Mouse (Mus musculus): ENCODE results near the gene Rbfox3. TPM values are rescaled to one million over a fixed set of nuclear protein-coding genes. Genes with fewer than 3 reads are reported as not detected.
"Not testable (repeated sequence)": the region's sequence is repeated elsewhere in the genome, so short reads cannot be mapped to it uniquely, and the experiment has no call there.

The Rbfox3 gene
- total RNA-seq, 2 experiments from 2014 or later: 0.10 TPM; not detected in 1

DNA sequence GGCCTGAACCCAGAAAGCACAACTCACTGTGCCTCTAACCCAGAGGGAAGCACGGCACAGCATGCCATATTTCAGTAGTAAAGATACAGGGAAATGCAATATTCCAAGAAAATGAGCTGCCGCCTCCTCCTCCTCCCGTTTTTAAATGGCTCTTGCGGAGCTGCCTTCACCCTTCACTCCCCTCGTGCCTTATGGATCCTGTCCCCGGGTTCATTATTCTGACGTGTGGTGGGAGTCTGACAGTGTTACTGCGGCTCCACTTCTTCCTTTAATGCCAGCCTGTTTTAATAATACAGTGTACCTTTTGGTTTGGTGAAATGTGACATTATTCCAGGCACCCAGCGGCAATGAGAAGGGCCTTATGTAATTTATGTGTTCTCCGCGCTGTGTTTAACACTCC, 97.5 kb downstream of the Rbfox3 start:
- no peak for DNase-seq

DNA sequence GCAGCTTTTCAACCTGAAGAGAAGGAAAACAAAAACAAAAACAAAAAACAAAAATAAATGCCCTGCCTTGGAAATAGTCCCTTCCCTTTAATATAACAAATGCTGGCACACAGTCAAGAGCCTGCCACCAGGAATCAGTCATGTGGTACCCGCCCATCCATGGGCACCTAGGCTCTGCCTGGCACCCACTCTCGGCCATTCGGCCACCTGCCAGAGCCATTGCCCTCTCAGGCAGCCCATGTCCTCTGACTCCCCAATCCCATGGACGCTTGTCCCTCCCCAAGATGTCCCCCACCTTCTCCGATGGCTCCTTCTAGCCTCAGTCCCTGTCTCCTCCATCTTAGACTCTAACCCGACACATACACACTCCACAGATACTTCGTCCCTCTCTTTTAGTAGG, 100.0 kb downstream of the Rbfox3 start:
- no peak for DNase-seq

DNA sequence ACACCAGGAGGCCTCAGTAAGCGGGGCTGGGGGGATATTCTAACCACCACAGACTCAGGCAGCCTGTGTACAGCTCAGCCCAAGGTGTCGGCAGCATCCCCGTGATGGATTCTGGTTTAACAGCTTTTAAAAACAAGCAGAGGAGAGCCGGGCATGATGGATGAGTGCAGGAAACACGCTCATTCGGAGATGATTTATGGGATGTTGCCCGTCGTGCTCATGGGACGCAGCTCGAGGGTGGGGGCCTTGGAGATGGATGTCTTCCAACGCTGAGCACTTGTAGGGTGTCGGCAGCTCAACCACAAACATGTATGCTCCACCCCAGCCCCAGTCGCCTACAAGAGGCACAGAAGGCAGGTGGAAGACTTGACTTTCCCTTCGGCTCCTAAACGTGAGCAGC, 103.9 kb downstream of the Rbfox3 start:
- no peak for DNase-seq

DNA sequence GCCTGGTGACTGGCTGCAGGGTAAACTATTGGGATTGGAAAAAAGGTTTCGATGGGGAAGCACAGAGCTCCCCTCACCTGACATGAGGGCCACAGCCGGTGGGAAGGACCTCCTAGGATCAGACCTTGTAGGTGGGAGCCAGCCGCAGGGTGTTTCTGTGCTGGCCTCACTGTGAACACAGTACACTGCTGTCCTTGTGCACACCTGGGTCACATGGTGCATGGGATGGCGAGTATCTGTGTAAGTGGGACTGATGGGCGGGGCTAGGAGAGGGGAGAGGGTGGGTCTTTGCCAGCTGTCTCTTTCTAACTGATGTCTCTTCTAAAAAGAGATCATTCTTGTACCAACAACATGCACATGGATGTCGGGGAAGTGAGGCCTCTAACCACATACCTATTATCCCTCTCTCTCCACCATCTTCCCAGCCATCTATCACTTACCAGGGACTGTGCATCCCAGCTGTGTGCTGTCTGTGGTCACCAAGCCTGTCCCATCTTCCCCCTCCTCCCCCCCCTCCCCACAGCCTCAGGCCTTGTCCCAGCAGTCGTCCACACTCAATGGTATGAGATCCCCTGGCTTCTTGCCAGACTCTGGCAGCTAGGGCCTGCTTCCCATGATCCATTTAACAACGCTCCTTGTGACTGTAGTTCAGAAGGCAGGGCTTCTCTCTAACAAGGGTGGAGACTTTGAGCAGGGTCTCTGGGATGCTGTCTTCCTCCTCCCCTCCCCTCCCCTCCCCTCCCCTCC, 116.4 kb downstream of the Rbfox3 start:
- DNase-seq: peak in 1 of 2 experiments; percentile 12

DNA sequence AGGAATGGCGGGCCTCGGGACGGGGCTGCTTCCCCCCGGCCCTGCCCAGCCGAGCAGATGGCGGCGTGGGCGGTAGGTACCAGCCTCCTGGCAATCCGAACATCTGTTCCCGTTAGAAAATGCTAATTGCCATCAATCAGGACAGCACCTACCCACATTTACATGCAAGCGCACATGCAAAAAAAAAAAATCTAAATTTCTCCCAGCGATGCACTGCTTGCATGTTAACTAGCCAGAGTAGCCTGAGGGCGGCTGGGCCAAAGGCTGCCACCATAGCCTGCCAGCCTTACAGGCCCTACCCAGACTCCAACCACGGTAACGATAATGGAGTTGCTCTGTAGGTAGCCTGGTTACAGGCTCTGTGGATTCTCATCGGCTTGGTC, 117.8 kb downstream of the Rbfox3 start:
- DNase-seq: no peak

DNA sequence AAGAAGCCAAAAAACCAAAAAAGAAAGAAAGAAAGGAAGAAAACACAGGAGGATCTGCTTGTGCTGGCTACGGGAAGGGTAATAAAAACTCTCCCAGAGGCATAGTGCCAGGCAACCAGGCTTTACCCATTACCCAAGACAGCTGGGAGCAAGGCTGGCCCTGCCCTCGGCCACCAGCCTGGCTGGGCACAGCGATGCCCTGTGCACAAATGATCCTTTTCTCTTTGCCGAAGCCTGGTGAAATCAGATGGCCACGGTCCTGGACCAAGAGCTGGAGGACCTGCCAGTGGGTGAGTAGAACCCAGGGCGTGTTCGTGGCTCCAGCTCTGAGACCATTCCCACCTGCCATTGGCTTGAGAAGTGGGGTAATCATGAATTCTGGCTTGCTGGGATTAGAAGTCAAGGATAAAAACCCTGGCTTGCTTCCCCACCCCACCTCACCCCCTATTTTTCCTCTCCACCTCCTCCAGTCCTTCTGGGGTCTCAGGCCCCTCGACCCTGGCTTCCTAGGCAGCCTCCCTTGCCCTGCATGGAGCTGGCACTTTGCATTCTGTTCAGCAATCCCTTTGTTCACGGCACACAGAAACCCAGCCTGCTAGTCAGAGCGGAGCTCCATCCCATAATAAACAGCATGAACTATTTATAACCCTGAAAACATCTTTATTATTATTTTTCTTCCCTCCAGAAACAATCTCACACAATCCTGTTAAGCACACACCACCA, 118.3 kb downstream of the Rbfox3 start:
- DNase-seq: no peak

DNA sequence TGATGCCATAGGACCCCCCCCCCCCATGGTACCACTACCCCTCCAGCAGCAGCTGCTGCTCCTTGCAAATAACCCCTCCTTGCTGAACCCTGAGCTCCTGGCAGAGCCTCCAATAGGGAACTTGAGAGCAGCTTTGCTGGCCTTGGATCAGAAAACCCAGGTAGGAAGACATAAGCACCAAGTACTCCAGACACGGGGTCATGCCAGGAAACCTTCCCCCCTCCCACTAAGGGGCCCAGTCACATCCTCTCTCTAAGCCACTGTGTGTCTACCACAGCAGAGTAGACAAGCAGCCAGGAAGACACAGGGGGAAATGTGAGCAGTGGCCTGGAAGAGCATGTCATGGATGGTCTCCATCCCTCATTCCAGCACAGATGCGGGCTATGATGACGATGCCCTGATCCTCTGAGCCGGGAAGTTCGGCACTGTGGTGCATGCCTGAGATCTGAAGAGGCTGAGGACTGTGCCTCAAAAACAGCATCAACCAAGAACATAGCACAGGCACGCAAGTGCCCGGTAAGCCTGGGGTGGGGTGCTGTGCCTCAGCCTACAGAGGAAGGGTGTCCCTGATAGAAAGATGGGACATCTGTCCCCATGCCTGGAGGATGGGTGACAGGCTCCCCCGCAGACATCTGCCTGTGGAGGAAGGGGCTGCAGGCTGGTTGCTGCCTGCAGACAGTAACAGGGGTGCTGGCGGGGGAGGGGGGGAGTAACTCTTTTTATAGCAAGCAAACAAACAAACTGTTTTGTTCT, 119.1 kb downstream of the Rbfox3 start:
- DNase-seq: no peak

DNA sequence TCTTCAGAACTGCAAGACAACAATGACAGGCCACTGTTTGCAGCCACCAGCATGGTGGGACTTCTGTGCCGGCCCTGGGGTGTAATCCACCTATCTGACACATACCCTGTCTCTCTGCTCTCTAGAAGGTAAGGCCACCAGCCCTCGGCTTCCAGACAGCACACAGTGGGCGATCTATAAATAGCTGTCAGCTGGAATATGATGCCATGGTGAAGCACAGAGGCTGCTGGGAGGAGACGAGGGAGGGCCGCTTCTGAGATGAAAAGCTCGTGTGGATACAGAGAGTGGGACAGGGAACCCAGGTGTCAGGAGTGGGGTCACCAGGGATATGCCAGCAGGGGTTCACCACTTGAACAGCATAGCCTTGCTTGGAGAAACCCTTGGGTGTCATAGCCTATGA, 120.0 kb downstream of the Rbfox3 start:
- DNase-seq: peak; percentile 7 to 20

DNA sequence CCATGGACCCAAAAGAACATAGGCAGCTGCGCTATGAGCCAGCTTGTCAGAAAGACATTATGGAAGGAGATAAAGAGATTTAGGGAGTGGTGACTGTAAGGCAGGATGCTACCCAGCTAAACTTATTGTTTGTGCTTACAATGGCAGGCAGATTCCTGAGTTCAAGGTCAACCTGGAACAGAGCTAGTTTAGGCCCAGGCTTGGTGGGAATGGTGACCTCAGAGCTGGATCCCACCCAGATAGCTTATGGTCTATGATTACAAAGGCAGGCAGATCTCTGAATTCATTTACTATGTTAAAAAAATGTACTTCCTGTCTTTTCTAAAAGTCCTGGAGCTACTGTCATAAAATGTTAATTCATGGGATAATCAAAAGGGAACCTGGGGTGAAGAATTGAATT, 123.3 kb downstream of the Rbfox3 start:
- DNase-seq: no peak

DNA sequence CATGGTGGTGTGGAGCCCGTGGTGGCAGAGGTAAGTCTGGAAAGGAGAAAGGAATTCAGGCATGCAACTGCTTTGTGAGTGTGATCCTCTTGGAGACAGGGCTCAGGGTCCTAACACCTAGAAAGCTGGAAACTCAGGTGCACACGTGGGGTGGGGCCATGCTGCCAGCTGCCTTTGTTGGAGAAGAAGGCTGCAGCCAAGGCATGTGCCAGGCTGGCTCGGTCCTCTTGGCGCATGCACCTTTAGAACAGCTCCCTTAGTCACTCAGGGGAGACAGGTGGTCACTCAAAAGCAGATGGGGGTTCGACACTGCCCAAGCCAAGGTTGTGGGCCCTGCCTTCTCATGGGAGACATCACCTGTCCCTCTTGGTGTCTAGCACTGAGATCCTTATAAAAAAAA, 128.7 kb downstream of the Rbfox3 start:
- DNase-seq: no peak

DNA sequence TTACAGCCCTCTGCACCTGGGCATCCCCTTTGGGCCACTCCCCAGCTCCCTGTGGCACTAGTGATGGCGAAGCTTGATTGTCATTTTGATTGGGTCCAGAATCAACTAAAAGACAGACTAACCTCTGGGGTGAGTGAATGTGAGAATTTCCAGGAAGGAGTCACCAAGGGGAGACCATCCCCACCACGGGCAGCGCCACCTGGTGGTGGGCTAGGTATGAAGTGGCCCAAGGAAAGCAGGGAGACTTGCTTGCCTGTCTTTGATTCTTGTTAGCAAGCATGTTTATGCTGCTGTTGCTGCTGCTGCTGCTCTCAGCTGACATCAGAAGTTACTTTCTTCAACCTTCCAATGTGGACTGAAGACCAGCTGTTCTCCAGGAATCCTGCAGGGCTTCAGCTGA, 135.6 kb downstream of the Rbfox3 start:
- peak in 1 of 2 experiments; percentile 18 for DNase-seq

DNA sequence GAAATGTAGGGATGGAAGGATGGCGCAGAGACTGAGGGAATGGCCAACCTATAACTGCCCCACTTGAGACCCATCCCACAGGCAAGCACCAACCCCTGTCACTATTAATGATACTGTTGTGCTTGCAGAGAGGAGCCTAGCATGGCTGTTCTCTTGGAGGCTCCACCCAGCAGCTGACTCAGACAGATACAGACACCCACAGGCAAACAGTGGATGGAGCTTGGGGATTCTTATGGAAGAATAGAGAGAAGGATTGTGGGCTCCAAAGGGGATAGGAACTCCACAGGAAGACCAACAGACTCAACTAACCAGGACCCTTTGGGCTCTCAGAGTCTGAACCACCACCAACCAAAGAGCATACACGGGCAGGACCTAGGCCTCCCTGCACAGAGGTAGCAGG, 136.6 kb downstream of the Rbfox3 start:
- DNase-seq: not testable (repeated sequence)

DNA sequence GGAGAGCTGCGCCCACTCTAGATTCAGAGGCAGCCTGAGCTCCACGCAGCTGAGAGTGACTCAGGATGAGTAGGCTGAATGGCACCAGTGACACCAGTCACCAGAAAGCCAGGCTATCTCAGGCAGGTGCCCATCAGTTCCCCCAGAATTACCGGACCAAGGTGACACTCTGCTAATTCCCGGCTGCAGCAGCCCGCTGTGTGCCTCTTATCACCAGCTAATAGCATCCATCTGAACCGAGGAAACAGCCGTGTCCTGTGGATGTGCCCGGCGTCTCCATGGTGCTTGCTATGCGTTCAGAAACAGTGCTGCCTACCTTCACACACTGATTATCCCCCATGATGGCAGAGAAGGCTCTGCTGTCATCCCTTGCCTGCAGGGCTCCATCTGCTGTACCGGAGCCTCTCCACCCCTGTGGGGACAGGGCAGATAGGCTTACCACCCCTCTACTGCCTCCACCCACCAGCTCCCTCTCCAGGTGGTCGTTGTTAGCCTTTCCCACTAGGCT, 138.3 kb downstream of the Rbfox3 start:
- no peak for DNase-seq

DNA sequence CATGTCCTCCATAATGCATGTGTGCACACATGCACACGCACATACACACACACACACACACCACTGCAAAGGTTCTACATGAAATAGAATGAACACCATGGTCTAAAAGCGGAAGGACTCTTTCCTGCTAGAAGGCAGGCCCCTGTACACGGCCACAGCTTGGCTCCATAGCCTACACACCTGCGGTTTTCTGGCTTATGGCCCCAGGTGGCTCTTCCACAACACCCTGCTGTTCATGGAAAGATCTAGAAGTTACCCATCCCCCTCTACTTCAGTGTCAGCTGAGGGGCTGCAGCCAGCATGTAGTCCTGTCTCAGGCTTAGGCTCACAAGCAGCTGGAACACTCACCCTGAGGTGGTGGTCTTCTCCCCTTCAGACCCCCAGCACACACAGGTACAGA, 140.0 kb downstream of the Rbfox3 start:
- no peak for DNase-seq

DNA sequence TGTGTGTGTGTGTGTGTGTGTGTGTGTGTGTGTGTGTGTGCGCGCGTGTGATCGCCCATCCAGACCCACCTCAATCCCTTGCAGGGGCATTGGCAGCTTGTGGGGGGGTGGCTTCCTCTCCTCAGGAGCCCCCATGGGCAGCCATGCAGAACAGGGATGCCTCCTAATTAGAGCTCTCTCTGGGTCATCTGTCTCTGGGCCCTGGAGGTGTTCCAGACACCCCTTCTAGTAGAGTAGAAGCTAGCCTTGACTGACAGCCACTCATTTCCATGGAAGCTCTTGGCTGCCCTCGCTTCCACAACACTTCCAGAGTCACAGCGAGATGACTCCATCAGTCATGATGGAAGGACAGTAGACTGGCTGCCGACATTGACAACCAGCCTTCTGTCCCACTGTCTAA, 140.6 kb downstream of the Rbfox3 start:
- no peak for DNase-seq

DNA sequence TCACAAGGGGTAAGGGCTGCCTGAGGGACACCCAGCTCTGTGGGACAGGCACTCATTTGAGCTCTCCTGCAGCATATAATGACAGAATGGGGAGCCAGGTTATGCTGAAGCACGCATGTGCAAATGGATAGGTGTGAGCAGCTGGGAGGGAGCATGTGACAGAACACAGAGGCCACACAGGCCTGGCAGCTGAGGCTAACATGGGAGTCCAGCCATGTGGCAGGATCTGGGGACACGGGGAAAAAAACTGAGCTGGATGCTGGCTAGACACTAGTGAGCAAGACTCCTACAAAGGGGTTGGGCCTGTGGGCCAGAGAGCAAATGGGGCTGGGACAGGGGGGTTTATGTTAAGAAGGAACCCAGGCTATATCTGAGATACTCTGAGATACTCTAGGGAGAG, 141.9 kb downstream of the Rbfox3 start:
- no peak for DNase-seq

DNA sequence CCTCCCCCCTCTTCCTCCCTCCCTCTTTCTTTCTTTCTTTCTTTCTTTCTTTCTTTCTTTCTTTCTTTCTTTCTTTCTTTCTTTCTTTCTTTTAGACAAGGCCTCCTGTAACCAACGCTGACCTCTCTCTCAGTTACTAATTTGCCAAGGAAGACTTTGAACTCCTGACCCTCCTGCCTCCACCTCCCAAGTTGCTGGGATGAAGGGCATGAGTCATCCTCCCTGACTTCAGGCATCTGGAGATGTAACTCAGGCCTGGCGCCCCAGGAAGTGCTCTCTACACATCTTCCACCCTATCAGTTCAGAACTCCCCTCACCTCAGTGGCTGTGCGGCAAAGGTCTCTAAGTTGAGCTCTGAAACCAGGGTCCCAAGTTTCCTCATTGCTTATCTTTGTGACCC, 143.0 kb downstream of the Rbfox3 start:
- no peak for DNase-seq

DNA sequence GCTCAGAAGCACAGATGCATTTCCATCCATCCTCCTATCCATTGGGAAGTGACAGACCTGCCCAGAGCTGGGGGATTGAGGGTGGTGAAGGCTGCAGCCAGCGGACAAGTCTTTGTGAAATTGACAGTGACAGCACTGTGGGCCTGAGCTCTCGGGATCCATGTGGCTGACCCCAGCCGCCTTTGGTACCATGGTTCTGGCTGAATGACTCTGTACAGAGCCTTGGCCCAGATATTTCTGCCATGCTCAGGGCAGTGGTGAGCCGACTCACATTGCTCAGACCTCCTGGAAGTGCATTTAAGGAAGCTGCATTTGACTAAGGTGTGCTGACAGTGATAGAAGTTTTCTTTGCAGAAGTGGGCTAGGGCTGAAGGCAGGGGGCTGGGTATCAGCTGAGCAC, 144.0 kb downstream of the Rbfox3 start:
- no peak for DNase-seq

DNA sequence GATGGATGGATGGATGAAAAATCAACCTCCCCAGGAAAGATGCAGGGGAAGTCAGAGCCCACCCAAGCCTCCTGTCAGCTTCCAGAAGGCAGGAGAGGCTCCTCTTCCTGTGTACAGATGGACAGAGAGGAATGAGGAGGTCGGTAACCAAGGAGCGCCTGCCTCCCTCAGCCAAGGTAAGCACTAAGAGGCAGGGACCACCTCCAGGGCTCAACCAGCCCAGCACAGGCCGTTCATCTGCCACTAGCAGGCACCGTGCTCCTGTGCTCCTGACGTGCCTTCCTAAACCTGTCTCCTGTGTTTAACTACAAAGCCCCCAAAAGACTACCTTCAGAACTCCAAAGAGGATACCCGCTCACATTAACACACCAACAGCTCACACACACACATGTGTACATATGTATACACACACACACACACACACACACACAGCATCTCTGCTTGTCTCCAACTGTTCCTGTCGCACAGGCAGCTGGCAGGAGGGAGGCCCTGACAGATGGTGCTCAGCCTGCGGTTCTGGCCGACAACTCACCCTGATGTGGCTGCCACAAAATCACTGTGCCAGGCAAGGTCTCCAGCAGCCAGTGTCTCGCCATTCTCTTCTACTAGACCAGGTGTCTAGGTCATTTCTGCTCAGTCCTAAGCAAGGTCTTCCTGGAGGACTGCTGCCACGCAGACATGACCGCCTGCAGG, 151.0 kb downstream of the Rbfox3 start:
- DNase-seq: no peak

DNA sequence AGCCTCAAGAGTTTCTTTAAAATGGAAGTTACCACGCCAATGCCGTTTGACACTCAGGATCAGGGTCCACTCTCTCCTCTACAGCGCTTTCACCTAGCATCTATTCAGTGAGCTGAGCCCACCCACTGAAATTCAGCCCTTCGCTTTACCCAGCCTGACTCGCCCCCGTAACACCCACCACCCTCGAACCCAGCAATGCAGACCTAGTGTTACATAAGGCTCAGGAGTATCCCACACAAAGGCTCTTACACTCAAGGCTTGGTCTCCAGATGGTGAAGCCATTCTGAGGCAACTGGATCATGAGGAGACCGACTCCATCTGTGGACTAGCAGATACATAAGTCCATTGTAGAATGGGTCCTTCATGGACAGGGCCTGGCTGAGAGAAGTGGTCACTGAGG, 152.2 kb downstream of the Rbfox3 start:
- no peak for DNase-seq

DNA sequence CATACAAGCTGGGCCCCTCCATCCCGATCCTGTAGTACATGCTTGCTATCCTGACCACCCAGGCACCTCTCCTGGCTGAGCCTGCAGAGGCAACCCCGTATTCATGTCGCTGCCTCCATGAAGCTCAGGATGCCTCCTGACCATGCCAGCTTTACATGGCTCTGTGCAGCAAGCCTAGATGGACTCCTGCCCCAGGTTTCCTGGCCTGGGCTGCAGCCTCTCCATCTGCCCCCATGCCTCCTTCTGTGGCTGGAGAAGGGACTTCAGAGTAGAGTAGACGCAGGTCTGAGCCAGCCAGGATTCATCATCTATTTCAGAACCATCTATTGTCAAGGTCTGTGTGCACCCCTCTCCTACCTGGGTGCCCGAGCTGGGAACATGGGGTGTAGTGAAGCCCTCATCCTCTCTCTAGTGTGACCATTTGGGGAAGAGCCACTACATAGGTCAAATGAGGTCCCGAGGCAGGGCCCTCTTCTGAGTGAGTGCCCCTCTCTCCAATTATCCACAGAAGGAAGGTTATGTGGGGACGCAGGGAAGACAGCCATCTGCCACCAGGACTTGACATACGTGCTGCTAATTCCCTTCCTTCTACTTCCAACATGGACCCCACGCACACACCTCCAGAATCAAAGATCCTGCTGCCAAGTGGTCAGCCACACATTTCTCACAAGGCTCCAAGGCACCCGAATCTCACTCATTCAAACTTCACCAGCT, 153.0 kb downstream of the Rbfox3 start:
- no peak for DNase-seq

DNA sequence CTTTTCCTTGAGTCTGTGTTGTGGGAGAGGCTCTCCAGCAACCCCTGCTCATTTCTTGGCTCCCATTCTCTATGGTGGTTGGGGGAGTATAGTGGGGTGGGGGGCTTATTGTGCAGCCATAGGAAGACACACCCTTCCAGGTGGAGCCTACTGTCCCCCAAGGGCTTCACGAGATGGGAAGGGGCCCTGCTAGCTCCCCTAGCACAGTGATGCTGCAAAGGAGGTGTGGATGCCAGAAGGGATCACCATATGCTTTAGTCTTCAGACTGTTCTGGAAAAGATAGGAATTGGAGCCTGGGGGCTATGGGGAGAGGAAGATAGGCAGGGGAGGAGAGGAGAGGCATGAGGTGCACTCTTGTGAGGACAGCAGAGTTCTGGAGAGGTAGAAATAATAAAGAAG, 153.9 kb downstream of the Rbfox3 start:
- DNase-seq: no peak

All from heart, adult 18-20 months (tissue).